Mouse (Mus musculus) fibroblast of lung, adult 2 months (primary cell): ENCODE results near the gene Nap1l4.

Experiments
- DNase-seq: peaks from one replicate; pipeline ENCODE4 v3.0.0-alpha.2; 2011; ENCODE audit warnings: low read depth

Nap1l4 gene

GRCm38 (mm10) chr7:143514416-143514768 is 34.5 kb downstream of the Nap1l4 start:
- no peak for DNase-seq

- DNase-seq = no peak
Measured at GRCm38 (mm10) chr7:143513763-143514415, 35.0 kb downstream of the Nap1l4 start.

DNA sequence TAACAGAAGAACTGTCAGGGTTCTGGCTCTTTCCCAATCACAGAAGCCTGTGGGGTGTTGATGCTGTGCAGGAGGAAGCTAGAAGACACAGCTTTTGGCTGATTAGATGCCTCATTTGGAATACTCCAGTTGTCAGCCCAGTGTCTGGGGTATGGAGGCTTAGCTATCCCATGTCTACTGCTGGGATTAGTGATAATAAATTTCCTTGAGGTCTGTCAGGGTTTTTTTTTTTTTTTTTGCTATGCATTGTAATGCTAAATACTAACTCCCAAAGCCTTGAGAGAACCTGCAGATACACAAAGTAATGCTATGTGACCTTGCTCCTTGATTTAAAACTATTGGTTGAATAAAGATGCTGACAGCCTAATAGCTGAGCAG is 37.6 kb downstream of the Nap1l4 start:
- DNase-seq = no peak

DNA sequence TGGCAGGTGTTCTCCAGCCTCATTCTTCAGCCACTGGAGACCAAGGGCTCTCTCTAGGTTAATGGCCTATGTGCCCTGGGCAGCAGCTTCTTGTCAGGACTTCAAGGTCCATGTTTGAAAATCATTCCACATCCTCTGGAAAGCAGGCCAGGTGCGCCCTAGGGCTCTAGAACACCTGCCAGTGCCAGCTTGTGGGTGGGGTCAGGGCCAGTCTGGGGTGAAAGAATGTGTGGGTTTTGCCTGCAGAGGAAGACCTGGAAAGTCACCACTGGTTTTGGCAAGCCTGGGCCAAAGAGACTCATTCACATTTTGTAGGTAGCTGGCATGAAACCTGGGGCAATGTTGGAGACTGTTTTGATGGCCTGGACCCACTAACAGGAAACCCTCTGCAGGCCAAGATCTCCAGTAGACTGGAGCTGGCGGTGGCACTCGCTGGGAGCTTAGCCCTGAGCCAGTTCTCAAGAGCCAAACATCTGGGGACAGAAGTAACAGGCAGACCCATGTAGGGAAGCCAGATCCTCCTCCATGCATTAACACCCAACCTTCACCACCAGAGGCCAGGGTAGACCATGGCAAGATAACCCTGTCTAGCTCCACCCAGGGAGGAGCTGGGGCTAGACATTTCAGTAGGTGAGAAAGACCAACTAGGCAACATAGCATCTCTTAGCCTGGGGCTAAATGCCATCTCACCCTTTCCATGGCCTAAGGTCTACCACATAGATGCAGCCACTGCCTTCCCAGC is 38.1 kb downstream of the Nap1l4 start:
- DNase-seq = no peak

DNA sequence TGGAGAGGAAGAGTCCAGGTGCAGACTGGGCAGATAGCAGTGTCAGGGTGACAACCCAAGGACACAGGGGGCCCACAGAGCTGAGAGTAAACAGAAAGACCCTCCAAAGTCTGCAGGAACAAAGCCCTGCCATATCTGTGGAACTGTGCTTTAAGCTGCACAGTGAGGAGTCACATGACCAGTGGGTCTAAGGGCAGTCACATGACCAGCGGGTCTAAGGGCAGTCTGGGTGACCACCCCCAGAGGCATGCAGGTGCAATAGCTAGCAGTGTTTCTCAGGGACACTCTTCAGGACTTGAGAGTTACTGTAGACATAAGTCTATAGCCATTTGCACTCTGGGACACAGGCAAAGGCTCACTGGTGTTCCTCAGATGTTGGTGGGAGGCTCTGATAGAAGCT is 39.3 kb downstream of the Nap1l4 start:
- no peak for DNase-seq

DNA sequence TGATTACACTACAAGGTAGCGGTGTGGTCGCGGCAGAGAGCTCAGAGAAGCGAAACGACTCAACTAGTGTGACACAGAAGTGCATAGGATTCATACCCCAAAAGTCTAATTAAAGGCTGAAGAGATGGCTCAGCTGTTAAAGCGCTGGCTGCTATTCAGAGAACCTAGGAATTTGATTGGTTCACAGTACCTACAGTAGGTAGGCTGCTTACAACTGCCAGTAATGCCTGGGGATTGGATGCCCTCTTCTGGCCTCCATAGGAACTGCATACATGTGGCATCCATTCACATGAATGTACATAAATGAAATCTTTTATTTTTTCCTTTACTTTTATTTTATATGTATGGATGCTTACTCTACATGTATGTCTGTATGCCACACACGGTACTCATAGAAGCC is 42.2 kb downstream of the Nap1l4 start:
- peak; percentile 20 for DNase-seq

DNA sequence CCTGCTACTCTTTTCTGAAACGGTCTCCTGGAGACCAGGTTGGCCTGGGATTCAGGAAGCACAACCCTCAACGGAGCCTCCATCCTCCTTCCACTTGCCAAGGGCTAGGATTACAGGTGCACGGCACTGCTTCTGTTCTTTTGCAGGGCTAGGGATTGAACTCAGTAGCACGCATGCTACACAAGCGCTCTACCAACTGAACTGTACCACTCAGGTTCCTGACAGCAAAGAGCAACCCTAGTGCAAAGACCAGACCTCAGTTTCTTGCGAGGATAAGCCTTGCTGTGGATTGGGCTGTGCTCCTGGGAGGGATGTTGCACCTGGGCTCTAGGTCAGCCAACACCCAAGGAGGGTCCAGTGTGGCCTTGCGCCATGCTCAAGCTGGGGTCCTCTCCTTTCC is 42.6 kb downstream of the Nap1l4 start:
- DNase-seq = no peak

DNA sequence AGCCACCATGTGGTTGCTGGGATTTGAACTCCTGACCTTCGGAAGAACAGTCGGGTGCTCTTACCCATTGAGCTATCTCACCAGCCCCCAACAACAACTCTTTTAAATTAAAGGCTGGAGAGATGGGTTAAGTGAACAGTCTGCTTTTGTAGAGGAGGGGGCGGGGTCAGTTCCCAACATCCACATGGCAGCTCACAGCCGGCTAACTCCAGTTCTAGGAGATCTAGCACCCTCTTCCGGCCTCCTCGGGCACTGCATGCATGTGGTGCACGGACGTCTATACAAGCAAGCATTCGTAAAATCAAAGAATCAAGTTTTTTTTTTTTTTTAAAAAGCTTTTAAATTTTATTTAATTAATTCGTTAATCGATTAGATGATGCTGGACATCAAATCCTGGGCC is 43.1 kb downstream of the Nap1l4 start:
- DNase-seq = peak; percentile 44

- DNase-seq = no peak
Measured at GRCm38 (mm10) chr7:143505411-143505810, 43.5 kb downstream of the Nap1l4 start.

DNA sequence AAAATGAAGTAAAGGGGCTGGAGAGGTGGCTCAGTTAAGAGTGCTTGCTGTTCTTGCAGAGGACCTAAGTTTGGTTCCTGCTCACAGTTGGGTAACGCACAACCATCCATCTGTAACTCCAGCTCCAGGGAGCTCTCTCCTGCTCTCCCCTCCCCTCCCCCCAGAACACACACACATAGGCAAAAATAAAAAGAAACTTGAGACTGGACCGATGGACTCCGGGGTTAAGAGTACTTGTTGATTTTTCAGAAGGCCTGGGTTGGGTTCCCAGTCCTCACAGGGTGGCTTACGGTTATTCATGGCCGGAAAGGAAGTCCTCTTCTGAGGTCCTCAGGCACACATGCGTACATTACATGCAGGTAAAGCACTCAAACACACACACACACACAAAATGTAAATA is 45.0 kb downstream of the Nap1l4 start:
- no peak for DNase-seq

DNA sequence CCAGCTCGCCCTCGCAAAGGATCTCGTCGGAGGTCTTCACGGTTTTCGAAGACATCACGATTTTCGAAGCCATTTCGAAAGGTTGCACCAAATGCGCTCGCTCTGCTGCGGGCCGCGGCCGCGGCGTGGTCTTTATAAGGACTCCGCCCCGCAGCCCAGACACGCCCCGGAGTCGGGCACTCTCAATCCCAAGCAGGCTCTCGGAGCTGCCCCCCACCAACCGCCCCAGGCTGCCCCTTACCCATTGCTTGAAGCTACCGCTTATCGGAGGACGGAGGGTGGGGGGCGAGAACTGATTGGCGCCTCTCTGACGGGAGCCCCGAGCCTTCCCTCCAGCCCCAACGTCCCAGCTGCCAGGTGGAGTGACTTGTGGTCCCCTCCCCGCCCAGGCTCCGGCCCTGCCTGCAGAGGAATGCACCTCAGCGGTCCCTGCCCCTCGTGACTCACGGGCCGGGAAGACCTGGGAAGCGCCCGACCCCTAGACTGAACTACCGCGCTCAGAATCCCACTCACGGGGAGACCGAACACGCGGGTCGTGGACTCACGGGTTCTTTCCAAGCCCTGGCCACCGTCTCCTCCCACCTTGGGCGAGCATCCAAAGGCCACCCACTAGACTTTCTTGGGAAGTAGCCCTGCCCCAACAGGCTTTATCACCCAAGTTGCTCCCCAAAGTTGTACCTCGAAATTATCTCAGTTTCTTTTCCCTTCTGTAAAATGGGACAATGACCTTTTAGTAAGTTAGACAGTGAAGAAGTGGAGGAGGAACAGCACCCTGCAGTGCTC is 46.3 kb downstream of the Nap1l4 start, which contains the start of gene Phlda2:
Phlda2 (minus strand) TSS at position 733 of the 783 bp plus-strand sequence.
- no peak for DNase-seq

GRCm38 (mm10) chr7:143501643-143502417 is 47.1 kb downstream of the Nap1l4 start:
- no peak for DNase-seq

DNA sequence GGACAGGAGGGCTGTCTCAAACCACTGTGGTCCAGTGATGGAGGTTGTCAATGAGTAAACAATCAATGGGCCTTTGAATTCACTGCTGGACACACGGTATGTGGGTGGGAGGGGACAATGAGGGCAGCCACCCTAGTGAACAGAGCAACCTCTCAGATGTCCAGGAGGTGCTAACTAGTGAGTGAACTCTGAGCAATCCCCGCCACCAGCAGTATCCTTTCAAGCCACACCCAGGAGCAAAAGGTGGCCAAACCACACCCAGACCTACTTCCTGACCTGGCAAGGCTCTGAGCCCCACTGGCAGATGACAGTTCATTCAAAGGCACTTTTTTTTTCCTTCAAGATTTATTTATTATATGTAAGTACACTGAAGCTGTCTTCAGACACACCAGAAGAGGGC is 48.0 kb downstream of the Nap1l4 start:
- DNase-seq = no peak

- no peak for DNase-seq
Measured at GRCm38 (mm10) chr7:143498584-143498983, 50.3 kb downstream of the Nap1l4 start.

DNA sequence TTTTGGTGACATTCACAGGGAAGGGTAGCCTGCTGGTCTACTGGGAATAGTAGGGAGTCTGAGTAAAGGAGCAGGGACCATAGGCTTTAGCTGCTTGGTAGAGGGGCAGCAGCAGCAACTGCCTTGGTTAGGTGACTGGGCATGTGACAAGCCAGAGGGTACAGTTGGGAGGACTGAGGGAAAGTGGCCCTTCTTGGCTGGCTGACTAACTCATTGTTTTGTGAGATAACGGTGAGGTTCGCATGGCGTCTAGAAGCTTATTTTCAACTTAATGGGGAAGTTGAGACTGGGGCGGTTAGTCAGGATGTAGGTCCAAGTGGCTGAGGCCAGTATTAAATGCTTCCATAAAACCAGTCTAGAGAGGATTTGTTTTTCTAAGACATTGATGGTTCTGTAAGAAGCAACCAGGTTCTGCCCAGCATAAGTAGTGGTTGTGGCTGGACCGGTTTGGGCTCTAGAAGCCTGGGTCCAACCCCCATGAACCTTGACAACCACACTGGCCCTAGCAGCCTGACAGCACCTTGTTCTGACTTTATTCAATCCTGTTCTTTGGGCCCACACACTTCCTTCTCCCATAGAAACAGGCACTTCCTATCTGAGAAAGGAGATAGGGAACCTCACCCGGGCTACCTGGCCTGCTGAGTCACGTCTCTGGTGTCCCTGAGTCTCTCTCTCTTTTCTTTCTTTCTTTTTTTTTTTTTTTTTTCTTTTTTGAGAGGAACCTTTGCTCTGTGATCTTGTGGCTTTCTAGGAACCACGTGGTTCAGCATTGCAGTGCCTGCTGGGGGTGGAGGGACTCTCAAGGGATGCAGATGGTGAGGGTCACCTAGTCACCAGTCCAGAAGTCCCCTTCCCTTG is 53.6 kb downstream of the Nap1l4 start:
- no peak for DNase-seq

- no peak for DNase-seq
Measured at GRCm38 (mm10) chr7:143493616-143494126, 55.2 kb downstream of the Nap1l4 start.

DNA sequence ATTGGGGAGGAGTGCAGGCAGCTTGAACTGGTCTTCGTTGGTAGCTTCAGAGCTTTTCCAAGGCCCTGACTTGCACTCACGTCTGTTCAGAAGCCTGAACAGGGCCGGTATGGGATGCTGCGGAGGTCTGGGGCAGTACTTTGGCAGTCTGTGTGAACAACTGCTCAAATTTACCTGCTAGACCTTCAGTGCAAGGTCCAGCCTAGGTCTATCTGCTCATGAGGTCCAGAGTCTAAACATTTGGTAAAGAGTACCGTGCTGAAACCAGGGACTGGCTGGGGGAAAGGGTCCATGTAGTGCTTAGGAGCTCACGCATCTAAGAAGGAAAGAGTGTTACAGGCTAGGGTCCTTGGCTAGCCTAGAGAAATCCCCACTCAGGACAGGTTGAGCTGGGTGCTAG is 59.2 kb downstream of the Nap1l4 start:
- no peak for DNase-seq

DNA sequence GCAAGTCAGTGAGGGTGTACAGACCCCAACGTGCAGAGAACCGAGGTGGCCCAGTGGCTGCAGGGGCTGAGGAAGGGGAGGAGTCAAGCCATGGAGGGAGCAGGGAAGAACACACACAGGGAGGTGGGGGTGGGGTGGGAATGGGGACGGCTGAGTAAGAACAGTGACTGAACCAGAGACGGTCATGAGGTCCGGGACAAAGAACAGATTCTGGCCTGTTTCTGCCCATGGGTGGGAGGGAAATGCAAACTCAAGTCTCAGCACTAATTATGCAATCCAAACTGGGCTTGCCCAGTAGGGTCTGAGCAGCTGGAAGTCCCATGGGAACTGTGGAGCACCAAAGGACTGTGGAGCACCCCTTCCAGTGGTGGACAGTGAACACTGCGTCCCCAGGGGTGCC is 66.4 kb downstream of the Nap1l4 start:
- no peak for DNase-seq

GRCm38 (mm10) chr7:143481806-143482387 is 67.0 kb downstream of the Nap1l4 start:
- no peak for DNase-seq

DNA sequence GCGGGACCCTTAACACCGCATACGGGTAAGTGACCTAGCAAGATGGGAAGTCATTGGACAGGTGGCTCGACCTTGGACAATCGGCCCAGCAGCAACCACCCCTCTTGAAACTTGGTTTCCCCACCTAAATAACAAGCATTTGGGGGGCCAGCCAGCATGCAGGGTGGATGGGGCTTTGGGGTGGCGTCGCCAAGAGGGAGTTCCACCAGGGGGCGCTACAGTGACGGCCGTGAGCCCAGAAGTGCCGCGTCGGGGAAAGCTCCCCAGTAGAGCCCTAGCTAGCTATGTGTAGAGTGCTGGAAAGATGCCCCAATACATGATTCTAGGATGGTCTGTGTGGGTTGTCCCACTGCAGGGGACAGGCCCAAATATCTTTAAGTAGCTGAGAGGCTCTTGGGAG is 68.4 kb downstream of the Nap1l4 start:
- no peak for DNase-seq

- DNase-seq = no peak
Measured at GRCm38 (mm10) chr7:143477800-143478199, 71.1 kb downstream of the Nap1l4 start.
